Mouse (Mus musculus): ENCODE results near the gene Egf.

GRCm38 (mm10) chr3:129687429-129687828, 67.7 kb downstream of the Egf start:
- TF ChIP-seq TAL1 (IDR thresholded peaks at IDR 0.05; ENCODE audit: low read length) (no peak), GATA1 (IDR thresholded peaks at IDR 0.05; ENCODE audit: low read length) (no peak)

Measured in erythroblast, embryonic 14.5 days (primary cell).